Mouse (Mus musculus): ENCODE measurements around the gene Get4. TPM values are rescaled to one million over a fixed set of nuclear protein-coding genes. Genes with fewer than 3 reads are reported as not detected.

Gene Get4
- polyA plus RNA-seq, 1 experiment from 2014 or later = 113 TPM

GRCm38 (mm10) chr5:139314941-139315642 lies 63.0 kb downstream of the Get4 start:
- no peaks in the 10 kb centered on the region for H3K36me3 ChIP-seq
- no peaks in the 10 kb centered on the region for H3K27me3 ChIP-seq
- H3K9ac ChIP-seq = peak overlapping the region; percentile 10; the same call in 1 of the 2 replicates
- H3K4me3 ChIP-seq = no peak overlapping the region
- H3K4me1 ChIP-seq (replicated peaks) = no peaks in the 10 kb centered on the region
- H3K4me2 ChIP-seq = no peak overlapping the region
- WGBS = 86% methylated on average over 12 of the region's 12 CpGs
- H3K27ac ChIP-seq = no peak overlapping the region
- no peak for ATAC-seq (ENCODE audit: low FRiP score)
- H3K9me3 ChIP-seq = no peaks in the 10 kb centered on the region

- no peak overlapping the region for H3K4me2 ChIP-seq
- no peaks in the 10 kb centered on the region for H3K9me3 ChIP-seq
- no peak for ATAC-seq (ENCODE audit: low FRiP score)
- no peaks in the 10 kb centered on the region for H3K4me1 ChIP-seq (replicated peaks)
- WGBS = 80% methylated on average over 6 of the region's 6 CpGs
- no peak overlapping the region for H3K4me3 ChIP-seq
- no peaks in the 10 kb centered on the region for H3K36me3 ChIP-seq
- H3K27me3 ChIP-seq = peaks cover 1% of the 10 kb centered on the region; the same call in 1 of the 2 replicates
- H3K9ac ChIP-seq = no peak overlapping the region
- H3K27ac ChIP-seq = no peak overlapping the region
Observed at GRCm38 (mm10) chr5:139316982-139317675, 65.0 kb downstream of the Get4 start.

GRCm38 (mm10) chr5:139317751-139318504 lies 65.8 kb downstream of the Get4 start:
- no peak overlapping the region for H3K27ac ChIP-seq
- WGBS = 65% methylated on average over 21 of the region's 21 CpGs

More at GRCm38 (mm10) chr5:139317751-139318504, 65.8 kb downstream of the Get4 start:
- Histone ChIP-seq H3K4me3 (no peak overlapping the region), H3K27me3 (peaks cover 9% of the 10 kb centered on the region), H3K36me3 (no peaks in the 10 kb centered on the region), H3K4me1 (replicated peaks) (0 out of 2 replicates have a peak, but pooled peaks cover 3% of the 10 kb centered on the region), H3K9ac (no peak overlapping the region), H3K9me3 (no peaks in the 10 kb centered on the region), H3K4me2 (no peak overlapping the region)
- no peak for ATAC-seq (ENCODE audit: low FRiP score)

Other genes with a start within 250 kb of the Get4 start
- 179 and 194 TPM in 2 replicates for gene Prkar1b, start 102.3 kb upstream of the Get4 start, polyA plus RNA-seq (2015; fragmentation: Nextera tagmentation; extraction: Ambion mirVana)
- gene Dnaaf5, start 102.1 kb upstream of the Get4 start, polyA plus RNA-seq (2015; fragmentation: Nextera tagmentation; extraction: Ambion mirVana) = 3.1 and 3.7 TPM in 2 replicates
- gene Sun1, start 51.7 kb upstream of the Get4 start, polyA plus RNA-seq (2015; fragmentation: Nextera tagmentation; extraction: Ambion mirVana) = 43.6 and 44.7 TPM in 2 replicates
- 24.9 and 26.5 TPM in 2 replicates for gene Adap1, start 73.3 kb downstream of the Get4 start, polyA plus RNA-seq (2015; fragmentation: Nextera tagmentation; extraction: Ambion mirVana)
- 116 and 124 TPM in 2 replicates for gene Cox19, start 99.1 kb downstream of the Get4 start, polyA plus RNA-seq (2015; fragmentation: Nextera tagmentation; extraction: Ambion mirVana)
- not detected in 2 replicates for gene Cyp2w1, start 100.3 kb downstream of the Get4 start, polyA plus RNA-seq (2015; fragmentation: Nextera tagmentation; extraction: Ambion mirVana)
- 1.6 and 2.4 TPM in 2 replicates for gene Gpr146, start 125.4 kb downstream of the Get4 start, polyA plus RNA-seq (2015; fragmentation: Nextera tagmentation; extraction: Ambion mirVana)
- 0.13 and 0.22 TPM in 2 replicates for gene C130050O18Rik, start 153.0 kb downstream of the Get4 start, polyA plus RNA-seq (2015; fragmentation: Nextera tagmentation; extraction: Ambion mirVana)
- gene Gper1, start 170.8 kb downstream of the Get4 start, polyA plus RNA-seq (2015; fragmentation: Nextera tagmentation; extraction: Ambion mirVana) = 7.6 and 7.9 TPM in 2 replicates
- 16.2 and 16.9 TPM in 2 replicates for gene 3110082I17Rik, start 208.2 kb downstream of the Get4 start, polyA plus RNA-seq (2015; fragmentation: Nextera tagmentation; extraction: Ambion mirVana)
- 13.1 and 13.3 TPM in 2 replicates for gene Zfand2a, start 232.2 kb downstream of the Get4 start, polyA plus RNA-seq (2015; fragmentation: Nextera tagmentation; extraction: Ambion mirVana)